Mouse (Mus musculus) c-Kit-negative CD71-positive TER-119-positive erythroid progenitor cells, embryonic 14.5 days (primary cell): ENCODE measurements around the gene Olfr456.
"Not testable (repeated sequence)": the region's sequence is repeated elsewhere in the genome, so short reads cannot be mapped to it uniquely, and the experiment has no call there.

Source experiments
- DNase-seq: peaks from one replicate; pipeline ENCODE4 v3.0.0-alpha.2; 2013; ENCODE audit warnings: low read depth, low spot score

Olfr456 gene

DNA sequence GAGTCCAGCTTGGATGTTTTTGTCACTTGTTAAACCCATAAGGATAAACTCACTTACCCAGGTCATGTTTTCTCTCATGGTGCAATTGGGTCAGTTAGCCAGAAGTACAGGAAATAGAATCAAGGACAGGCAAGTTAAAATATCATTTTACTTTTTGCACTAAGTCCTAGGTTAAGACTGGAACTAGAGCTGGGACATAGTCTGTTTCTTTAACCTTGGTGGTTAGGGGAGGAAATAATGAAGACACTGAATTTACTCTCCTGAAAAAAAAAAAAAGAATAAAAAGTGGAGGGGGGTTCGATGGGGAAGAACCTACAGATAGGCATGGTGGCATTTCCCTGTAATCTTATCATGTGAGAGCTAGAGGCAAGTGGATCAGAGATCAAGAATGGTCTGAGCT lies at the start of gene Olfr456:
Gene Olfr456 (minus strand): TSS at position 101 of the 400 bp plus-strand sequence.
- DNase-seq = no peak

DNA sequence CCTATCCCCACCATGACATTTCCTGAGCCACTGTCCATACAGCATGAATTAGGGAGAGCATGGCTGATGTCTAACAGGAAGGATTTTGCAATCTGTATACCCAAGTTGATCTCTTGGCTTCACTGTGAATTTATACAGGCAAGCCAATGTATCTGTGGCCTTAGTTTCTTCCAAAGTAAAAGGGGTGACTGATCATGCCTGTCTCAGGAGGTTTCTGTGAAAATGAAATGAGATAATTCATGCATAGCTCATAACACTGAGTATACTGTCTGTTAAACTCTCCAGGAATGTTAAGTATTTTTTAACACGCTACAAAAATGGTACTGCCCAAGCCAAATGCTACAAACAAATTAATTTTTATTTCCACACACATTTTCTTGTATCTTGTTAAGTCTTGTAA lies 26.4 kb upstream of the Olfr456 start:
- no peak for DNase-seq

DNA sequence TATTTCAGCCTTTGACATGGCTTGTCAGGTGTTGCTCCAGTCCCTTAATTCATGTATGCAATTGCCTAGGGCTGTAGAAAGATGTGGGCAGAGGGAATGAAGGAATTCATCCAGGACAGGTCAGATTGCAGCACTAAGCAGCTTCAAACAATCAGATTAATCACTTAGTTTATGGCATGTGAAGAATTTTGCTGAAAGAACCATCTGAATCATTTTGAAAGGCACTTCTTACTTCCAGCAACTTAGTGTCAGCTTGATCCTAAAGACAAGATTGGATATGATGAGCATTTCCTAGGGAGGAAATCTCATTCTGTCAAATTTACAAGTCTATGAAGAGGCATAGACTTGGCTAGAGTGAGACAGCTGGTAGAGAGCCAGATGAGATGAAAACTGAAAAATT lies 22.3 kb upstream of the Olfr456 start:
- no peak for DNase-seq

DNA sequence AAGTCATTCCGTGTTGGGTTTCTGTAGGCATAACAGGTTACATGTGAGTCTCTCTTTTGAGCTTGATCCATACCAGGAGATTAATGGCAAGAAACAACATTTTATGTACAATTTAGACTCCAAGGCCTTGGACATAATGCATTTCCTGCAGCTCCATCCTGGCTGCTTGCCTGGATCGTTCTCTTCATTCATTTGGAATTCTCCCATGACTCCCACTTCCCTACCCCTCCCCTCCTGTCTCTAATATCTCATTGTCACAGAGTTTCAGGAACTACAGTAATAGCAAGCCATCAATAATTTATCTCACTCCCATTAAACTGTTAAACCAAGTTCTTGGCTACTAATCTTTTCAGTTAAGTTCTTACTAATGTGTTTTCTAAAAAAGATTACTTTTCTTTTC lies 16.5 kb upstream of the Olfr456 start:
- no peak for DNase-seq

DNA sequence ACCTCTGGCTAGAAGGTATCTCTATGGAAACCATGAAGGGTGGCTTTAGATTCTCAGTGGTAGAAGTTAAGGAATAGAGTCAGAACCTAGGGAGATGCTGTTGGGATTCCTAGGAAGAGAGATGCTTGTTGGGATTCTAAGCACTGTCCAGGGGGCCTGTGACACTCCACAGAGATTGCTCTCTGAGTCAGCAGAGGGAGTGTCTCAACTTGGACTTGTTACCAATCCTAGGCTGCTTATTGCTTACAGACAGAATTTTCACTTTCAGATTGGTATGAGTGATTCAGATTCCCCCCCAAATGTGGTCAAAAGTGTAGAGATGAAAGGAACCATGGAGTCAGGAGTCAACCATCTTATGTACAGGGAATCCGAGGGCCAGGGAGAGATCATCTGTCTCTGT lies 2.7 kb upstream of the Olfr456 start:
- DNase-seq = no peak

DNA sequence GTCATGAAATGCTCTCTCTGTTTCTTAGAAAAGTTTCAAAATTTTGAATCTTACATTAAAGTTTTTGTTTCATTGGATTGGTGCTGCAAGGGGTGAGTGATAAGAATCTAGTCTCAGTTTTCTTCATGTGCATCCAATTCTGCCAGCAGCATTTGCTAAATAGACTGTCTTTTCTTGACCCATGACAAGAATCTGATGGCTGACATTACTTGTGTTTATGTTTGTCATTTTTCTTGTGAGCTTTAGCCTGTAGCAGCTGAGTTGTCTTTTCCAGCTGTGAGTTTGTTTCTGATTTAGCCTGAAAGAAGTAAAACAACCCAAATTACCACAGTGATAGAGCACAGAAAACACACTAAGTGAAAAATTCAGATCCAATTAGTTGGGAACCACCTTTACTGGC lies 2.4 kb downstream of the Olfr456 start:
- DNase-seq = no peak

DNA sequence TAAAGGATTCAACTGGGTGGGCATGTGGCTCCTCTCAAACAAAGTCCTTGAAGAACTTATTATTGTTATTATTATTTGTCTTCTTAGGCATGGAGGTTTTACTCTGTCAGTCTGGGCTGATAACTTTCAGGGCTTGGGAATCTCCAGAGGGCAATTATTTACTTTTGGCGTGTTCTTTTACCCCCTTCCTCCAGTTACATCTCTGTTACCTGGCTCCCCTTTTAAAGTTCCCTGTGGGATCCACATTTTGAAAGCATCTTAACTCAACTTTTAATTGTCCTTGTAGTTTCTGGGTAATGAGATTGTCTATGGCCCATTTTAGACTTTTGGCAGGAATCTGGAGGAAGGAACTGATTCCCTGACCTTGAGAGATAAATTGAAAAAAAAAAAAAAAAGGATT lies 10.8 kb downstream of the Olfr456 start, which contains the start of gene Olfr457:
Gene Olfr457 (minus strand): TSS at position 101 of the 400 bp plus-strand sequence.
- no peak for DNase-seq

DNA sequence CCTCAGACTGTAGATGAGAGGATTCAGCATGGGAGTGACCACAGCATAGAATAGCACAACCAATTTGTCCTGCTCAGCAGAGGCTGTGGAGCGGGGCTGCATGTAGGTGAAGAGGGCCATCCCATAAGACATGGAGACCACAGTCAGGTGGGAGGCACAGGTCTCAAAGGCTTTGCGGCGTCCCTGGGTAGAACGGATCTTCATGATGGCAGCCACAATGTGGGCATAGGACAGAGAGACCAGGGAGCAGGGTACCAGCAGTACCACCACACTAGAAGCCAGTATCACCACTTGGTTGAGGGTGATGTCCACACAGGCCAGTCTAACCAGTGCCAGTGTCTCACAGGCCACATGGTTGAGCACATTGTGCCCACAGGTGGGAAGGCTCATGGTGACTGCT lies 15.7 kb downstream of the Olfr456 start:
- DNase-seq = not testable (repeated sequence)

DNA sequence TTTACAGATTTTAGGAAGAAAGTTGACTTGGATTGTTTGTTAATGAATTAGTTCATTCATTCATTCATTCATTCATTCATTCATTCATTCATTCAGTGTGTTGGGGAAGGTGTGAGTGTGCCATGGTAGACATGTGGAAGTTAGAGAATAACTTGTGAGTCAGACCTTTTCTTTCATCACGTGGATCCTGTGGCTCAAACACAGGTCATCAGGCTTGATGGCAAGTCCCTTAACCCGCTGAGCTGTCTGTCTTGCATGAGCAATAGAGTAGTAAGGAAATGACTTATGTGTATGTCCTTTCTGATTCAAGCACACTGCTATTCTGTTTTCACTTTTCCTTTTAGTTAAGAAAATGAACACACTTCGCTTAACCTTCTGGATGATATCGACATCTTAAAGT lies 16.5 kb downstream of the Olfr456 start:
- DNase-seq = no peak

DNA sequence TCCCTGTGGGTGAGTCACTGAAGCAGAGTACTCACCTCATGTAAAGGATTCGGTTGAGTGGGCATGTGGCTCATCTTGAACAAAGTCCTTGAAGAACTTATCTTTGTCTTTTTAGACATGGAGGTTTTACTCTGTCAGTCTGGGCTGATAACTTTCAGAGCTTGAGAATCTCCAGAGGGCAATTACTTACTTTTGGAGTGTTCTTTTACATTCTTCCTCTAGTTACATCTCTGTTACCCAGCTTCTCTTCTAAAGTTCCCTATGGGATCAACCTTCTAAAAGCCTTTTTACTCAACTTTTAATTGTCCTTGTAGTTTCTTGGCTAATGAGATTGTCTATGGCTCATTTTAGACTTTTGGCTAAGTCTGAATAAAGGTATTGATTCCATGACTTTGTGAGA lies 21.9 kb downstream of the Olfr456 start, which contains the start of gene Olfr458:
Gene Olfr458 (minus strand): TSS at position 101 of the 400 bp plus-strand sequence.
- DNase-seq = no peak

DNA sequence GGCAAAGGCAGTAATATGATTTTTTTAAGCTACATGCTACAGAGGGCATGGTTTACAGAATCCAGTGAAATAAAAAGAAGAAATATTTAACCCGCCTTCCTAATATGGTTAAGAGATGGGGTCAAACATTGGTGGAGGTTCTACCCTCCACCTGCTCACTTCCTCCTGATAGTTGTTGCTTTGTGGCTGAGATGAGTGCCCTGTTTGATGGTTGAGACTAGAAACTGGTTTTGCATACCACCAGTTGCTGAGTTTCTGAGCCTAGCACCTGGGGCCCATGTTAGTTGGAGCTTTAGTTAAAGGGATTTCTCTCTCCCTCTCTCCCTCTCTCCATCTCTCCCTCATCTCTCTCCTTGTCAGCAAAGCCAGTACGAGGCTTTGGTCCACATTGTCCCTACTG lies 39.6 kb downstream of the Olfr456 start:
- no peak for DNase-seq

DNA sequence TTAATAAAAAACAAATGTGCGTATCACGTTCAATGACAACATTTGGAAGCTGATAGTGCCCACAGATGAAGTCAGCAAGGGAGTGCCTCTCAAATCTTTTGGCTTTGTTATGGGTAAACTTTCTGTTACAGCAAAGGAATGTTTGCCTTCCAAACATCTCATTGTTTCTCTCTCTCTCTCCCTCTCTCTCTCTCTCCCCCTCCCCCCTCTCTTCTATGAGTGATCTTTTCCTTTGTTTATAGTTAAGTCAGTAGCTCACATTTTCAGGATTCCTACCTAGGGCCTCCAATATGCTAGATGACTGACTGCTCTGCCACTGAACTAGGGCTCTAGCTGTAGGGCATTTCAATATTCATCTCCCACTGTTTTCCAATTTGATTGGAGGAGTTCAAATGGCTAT lies 42.5 kb downstream of the Olfr456 start:
- DNase-seq = no peak

DNA sequence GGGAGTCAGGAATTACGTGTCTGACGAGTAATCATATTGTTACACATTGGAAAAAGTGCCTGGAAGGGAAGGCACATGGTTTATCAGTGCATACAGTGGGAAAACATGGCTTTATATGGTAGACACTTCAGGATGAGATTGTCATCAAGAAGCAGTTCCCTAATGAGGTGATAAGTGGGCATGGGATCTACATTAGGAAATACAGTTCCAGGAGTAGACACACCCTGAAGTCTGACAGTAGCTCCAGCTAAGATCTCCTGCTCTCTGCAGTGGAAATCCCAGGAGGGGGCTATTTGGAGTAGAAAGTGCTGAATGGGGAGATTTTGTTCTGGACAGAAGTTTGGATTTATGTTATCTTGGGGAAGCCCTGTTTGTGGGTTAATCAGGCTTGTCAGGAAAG lies 45.6 kb downstream of the Olfr456 start:
- DNase-seq = no peak
